In genomic region chr2:157340221-157340741, GRCm38 (mm10) we compare ENCODE assay signal across 8 mouse cellular contexts. TPM values are rescaled to one million over a fixed set of nuclear protein-coding genes. Genes with fewer than 3 reads are reported as not detected.
A peak's percentile ranks its signal among the peaks of the same experiment; 100 is the strongest.
DNase-seq lines count a peak whose midpoint lies in the region; ATAC-seq lines count a peak whose summit lies in the region.

No protein-coding gene starts in this region.

- no peak overlapping the region; the same call in 1 of the 2 replicates for H3K4me2 ChIP-seq in midbrain, embryonic 14.5 days (ENCODE audit: low read length)

- intact Hi-C loops in heart, postnatal 10 days (cut with DNase I), result no loop called here

- peak; percentile 58 for DNase-seq in Muller cell, postnatal 12 days (ENCODE audit: inconsistent ontology term)
- peak; percentile 46 for DNase-seq in embryo, embryonic 10.5 days (ENCODE audit: low spot score)
- peak; percentile 20 for DNase-seq in heart, postnatal 10 days
- DNase-seq in layer of hippocampus, postnatal 10 days (ENCODE audit: low spot score in 2 of 2), result peak; percentile 57 to 70
- DNase-seq in midbrain, embryonic 14.5 days, result peak; percentile 76
- no peak for DNase-seq in thymus, postnatal 10 days (ENCODE audit: low spot score in 2 of 2)
- no peak for DNase-seq in spleen, adult 12 weeks (ENCODE audit: low spot score)
- no peak for DNase-seq in B cell, adult 2 months

- peak; percentile 67; the same call in 1 of the 2 replicates for ATAC-seq in midbrain, embryonic 14.5 days (ENCODE audit: low FRiP score, low TSS enrichment)

- peak overlapping the region; percentile 92 for H3K27ac ChIP-seq in midbrain, embryonic 14.5 days (replicated peaks; ENCODE audit: low read depth, low read length)

- no peaks in the 10 kb centered on the region for H3K27me3 ChIP-seq in midbrain, embryonic 14.5 days (ENCODE audit: control insufficient read depth, insufficient read depth, low read length)

- no peaks in the 10 kb centered on the region for H3K9me3 ChIP-seq in midbrain, embryonic 14.5 days (ENCODE audit: control insufficient read depth, low read length)

- 7% methylated on average over 7 of the region's 7 CpGs for WGBS in midbrain, embryonic 14.5 days

- H3K4me3 ChIP-seq in midbrain, embryonic 14.5 days (replicated peaks; ENCODE audit: low read depth, low read length), result no peak overlapping the region

- H3K4me1 ChIP-seq in midbrain, embryonic 14.5 days (ENCODE audit: control insufficient read depth, insufficient read depth, low read length), result peaks cover 36% of the 10 kb centered on the region

- H3K9ac ChIP-seq in midbrain, embryonic 14.5 days (replicated peaks; ENCODE audit: low read length), result peak overlapping the region; percentile 40

- H3K36me3 ChIP-seq in midbrain, embryonic 14.5 days (ENCODE audit: control insufficient read depth, insufficient read depth, low read length), result no peaks in the 10 kb centered on the region

RNA-seq across cellular contexts. Expression of gene Ghrh, which starts 7.0 kb away (rescaled TPM):
- not detected for total RNA-seq in heart, postnatal 10 days (2021)
- not detected for total RNA-seq in layer of hippocampus, postnatal 10 days (2021)
- polyA plus RNA-seq in midbrain, embryonic 14.5 days (2014; fragmentation: Nextera tagmentation; extraction: Ambion mirVana), result 2.3 and 2.4 TPM in 2 replicates

RNA-seq across cellular contexts. Expression of gene Manbal, which starts 27.1 kb away (rescaled TPM):
- total RNA-seq in heart, postnatal 10 days (2021), result 10 to 100 TPM; 32.4 to 34.0 TPM
- total RNA-seq in layer of hippocampus, postnatal 10 days (2021), result 10 to 100 TPM; 73.9 to 82.5 TPM
- 47.8 and 89.9 TPM in 2 replicates for polyA plus RNA-seq in midbrain, embryonic 14.5 days (2014; fragmentation: Nextera tagmentation; extraction: Ambion mirVana)

Comparison
In these comparisons a context has a peak if more than half of its experiments do, and no peak if none do; other contexts are left out.
1. DNase-seq: peak in Muller cell, postnatal 12 days (single experiment), embryo, embryonic 10.5 days (single experiment), heart, postnatal 10 days (2 of 2), layer of hippocampus, postnatal 10 days (2 of 2) and midbrain, embryonic 14.5 days (single experiment); none in thymus, postnatal 10 days (0 of 2), spleen, adult 12 weeks (single experiment) and B cell, adult 2 months (0 of 2).